Mouse (Mus musculus): ENCODE data around the gene Ing1. TPM values are rescaled to one million over a fixed set of nuclear protein-coding genes. Genes with fewer than 3 reads are reported as not detected.

The Ing1 gene
- polyA plus RNA-seq (2012; ENCODE audit: low replicate concordance) = 15.3 and 21.3 TPM in 2 replicates

DNA sequence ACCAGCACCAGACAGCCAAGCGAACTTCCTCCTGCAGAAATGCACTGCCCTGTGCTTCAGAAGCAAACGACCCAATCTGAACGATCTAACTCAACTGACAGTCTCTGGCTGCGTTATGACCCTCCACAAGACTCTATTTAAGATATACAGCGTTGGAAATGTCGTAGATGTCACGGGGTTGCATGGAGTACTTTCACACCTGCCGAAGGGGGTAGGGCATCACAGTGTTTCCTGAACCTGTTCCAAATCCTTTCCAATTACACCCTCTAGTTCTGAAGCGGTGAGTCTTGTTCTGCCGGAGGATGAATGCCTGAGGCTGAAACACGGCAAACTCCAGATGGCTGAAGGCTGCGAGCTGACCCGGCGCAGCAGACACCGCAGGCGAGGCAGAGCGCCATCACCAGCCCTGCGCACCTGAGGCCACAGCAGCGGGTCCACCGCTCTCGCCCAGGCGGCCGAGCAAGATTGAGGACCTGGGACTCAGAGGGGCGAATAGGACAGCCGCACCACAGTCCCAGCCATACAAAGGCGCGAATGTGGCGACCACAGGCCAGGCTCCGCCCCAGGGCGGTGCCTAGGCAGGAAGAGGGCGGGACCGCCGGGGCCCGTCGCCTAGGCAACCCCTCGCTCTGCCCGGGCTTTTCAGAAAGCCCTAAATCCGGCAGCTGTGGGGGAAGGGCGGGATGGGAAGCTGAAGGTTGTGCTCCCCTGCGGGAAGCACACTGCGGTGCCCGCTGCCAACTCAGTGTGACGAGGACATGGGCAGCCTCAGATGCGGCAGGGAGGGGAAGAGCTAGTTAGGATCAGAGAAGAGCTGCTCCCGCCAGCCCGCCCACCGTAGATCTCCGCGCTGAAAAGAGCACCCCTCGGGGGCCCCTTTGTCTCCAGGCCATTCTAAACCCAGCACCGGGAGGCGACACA is at the start of gene Ing1:
Gene Ing1 (plus strand): TSS at position 773 of the 921 bp plus-strand sequence.

DNA sequence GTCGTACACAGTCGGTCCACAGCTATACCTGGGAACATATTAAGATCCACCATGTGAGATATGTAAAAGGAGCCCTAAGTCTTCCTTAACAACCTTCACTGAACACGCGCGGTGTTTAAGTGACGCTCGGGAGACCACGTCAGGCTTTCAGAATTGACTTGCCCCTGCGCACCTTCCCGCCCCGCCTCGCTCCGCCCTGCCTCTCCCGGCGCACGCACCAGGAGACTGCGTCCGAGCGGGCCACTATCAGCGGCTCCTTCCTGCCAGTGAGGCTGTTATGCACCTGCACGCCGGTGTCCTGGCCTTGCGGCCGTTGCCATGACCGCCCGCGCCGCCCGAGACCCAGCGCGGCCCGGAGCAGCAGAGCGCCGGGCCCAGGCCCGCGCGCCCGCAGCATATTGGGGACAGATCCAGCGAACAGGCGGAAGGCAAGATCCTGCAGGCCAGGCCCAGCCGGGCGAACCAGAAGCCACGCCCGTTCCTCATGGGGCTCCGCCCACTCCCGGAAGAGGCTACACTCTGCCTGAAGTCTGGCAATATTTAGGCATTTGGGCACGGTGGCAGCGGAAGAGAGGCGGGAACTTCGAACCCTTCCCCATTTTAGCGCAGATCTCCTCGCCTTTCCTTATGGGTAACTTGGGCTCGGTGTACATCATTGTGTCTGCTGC is 5.0 kb upstream of the Ing1 start, which contains the start of gene Cars2:
Gene Cars2 (minus strand): TSS at position 503 of the 668 bp plus-strand sequence.

Other genes starting within 250 kb of the Ing1 start
- gene Col4a2, start 242.8 kb upstream of the Ing1 start, polyA plus RNA-seq (2012; ENCODE audit: low replicate concordance) = 13.6 and 20.9 TPM in 2 replicates
- gene Col4a1, start 242.7 kb upstream of the Ing1 start, polyA plus RNA-seq (2012; ENCODE audit: low replicate concordance) = 23.1 and 35.9 TPM in 2 replicates
- 2.9 and 5.5 TPM in 2 replicates for gene Rab20, start 76.9 kb upstream of the Ing1 start, polyA plus RNA-seq (2012; ENCODE audit: low replicate concordance)
- gene Naxd, start 58.1 kb upstream of the Ing1 start, polyA plus RNA-seq (2012; ENCODE audit: low replicate concordance) = 26.9 and 49.5 TPM in 2 replicates
- gene Cars2, start 4.8 kb upstream of the Ing1 start, polyA plus RNA-seq (2012; ENCODE audit: low replicate concordance) = 40.5 and 52.0 TPM in 2 replicates
- gene Ankrd10, start 80.2 kb downstream of the Ing1 start, polyA plus RNA-seq (2012; ENCODE audit: low replicate concordance) = 18.6 and 31.3 TPM in 2 replicates
- gene 1700016D06Rik, start 145.5 kb downstream of the Ing1 start, polyA plus RNA-seq (2012; ENCODE audit: low replicate concordance) = not detected in 2 replicates
- 22.8 and 37.0 TPM in 2 replicates for gene Arhgef7, start 172.2 kb downstream of the Ing1 start, polyA plus RNA-seq (2012; ENCODE audit: low replicate concordance)